Mouse (Mus musculus) urinary bladder, adult 18-20 months (tissue): ENCODE data around the gene Efcab11.

Source experiments
- DNase-seq, 2 experiments: peaks; one replicate each; pipeline ENCODE4 v3.0.0; 2022; ENCODE audit warnings: low spot score in 2 of 2, mixed read lengths in 2 of 2

Efcab11 gene

GRCm38 (mm10) chr12:99671866-99672191 is 212.4 kb downstream of the Efcab11 start:
- DNase-seq, result no peak

- DNase-seq, result no peak
These were observed 212.9 kb downstream of the Efcab11 start for GRCm38 (mm10) chr12:99671162-99671865.

GRCm38 (mm10) chr12:99670762-99671152 is 213.5 kb downstream of the Efcab11 start:
- no peak for DNase-seq

- peak in 1 of 2 experiments; percentile 11 for DNase-seq
These were observed 214.1 kb downstream of the Efcab11 start for GRCm38 (mm10) chr12:99669976-99670761.

- DNase-seq, result no peak
These were observed 229.0 kb downstream of the Efcab11 start for GRCm38 (mm10) chr12:99654991-99655880.

GRCm38 (mm10) chr12:99652459-99652858 is 231.8 kb downstream of the Efcab11 start:
- no peak for DNase-seq

DNA sequence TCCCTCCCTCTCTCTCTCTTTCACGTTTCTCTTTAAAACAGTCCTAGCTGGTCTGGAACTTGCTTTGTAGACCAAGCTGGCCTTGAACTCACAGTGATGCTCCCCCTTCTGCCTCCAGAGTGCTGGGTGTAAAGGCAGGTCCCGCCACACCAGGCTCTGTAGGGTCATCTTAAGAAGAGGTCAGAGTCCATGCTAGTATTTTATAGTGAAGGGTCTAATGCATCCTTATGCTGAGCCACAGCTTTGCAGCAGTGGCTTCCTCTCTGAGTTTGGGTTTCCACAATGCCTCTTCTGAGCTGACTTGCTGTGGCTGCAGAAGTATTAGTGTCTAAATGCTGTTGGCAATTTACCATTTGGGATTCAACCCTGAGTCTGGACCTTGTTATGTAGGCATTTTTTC is 234.5 kb downstream of the Efcab11 start:
- DNase-seq, result no peak

- no peak for DNase-seq
These were observed 235.5 kb downstream of the Efcab11 start for GRCm38 (mm10) chr12:99648781-99649180.

- DNase-seq, result no peak
These were observed 237.5 kb downstream of the Efcab11 start for GRCm38 (mm10) chr12:99646556-99647354.

GRCm38 (mm10) chr12:99645418-99645817 is 238.8 kb downstream of the Efcab11 start:
- DNase-seq, result peak; percentile 31 to 87

DNA sequence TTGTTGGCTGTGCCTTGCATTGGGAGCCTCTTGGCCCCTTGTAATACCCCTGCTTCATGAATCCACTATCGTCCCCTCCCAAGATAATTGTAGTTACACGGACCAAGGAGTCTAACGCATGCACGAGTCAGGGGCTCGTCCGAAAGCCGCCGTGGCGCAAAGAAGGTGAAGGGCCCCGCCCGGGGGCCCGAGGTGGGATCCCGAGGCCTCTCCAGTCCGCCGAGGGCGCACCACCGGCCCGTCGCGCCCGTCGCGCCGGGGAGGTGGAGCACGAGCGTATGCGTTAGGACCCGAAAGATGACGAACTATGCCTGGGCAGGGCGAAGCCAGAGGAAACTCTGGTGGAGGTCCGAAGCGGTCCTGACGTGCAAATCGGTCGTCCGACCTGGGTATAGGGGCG is 239.3 kb downstream of the Efcab11 start:
- DNase-seq, result no peak
